Mouse (Mus musculus): Measurements from ENCODE around the gene Vmn1r179.
A peak's percentile ranks its signal among the peaks of the same experiment; 100 is the strongest.
"Not testable (repeated sequence)": the region's sequence is repeated elsewhere in the genome, so short reads cannot be mapped to it uniquely, and the experiment has no call there.

Vmn1r179 gene

DNA sequence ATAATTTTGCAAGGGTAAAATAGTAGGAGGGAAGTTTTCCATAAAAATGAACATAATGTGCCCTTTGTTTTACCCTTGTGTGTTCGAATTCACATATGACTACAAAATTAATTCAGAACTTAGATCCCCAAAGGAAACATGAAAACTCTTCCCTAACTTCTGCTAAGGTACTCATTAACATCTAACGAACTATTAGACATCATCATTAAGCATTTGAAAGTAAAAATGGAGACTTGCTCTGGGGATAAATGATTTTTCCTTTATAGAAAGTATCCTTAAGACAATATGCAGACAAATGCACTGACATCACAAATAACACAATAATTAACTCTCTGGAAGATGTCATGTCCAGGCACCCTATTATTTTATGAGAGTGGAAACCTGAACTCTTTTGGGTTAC, at the start of gene Vmn1r179:
Gene Vmn1r179 (plus strand): TSS at position 301 of the 400 bp plus-strand sequence.
- no peak for DNase-seq (ENCODE audit: low spot score in 2 of 2)

DNA sequence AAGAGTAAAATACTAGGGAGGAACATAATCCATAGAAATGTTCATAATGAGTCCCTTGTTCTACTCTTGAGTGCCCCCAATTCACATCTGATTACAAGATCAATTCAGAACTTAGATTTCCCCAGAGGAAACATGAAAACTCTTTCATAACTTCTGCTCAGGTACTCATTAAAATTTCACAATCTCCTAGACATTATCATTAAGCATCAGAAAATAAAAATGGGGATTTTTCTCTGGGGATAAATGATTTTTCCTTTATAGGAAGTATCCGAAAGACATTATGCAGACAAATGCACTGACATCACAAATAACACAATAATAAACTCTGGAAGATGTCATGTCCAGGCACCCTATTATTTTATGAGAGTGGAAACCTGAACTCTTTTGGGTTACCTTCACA, 35.1 kb upstream of the Vmn1r179 start, which contains the start of gene Vmn1r178:
Gene Vmn1r178 (plus strand): TSS at position 301 of the 400 bp plus-strand sequence.
- DNase-seq (ENCODE audit: low spot score in 2 of 2), result no peak

DNA sequence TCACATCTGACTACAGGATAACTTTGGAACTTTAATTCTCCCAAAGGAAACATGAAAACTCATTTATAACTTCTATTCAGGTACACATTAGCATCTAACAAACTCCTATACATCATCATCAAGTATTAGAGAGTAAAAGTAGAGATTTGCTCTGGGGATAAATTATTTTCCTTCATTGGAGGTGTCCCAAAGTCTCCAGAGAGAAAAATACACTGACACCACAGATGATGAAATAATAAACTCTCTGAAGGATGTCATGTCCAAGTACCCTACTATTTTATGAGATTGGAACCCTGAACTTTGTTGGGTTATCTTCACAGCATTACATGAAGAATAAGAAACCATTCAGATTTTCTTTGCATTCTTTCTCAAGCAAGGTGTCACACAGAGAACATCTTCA, 23.6 kb downstream of the Vmn1r179 start, which contains the start of gene Vmn1r180:
Gene Vmn1r180 (plus strand): TSS at position 301 of the 400 bp plus-strand sequence.
- DNase-seq (ENCODE audit: low spot score in 2 of 2), result no peak

DNA sequence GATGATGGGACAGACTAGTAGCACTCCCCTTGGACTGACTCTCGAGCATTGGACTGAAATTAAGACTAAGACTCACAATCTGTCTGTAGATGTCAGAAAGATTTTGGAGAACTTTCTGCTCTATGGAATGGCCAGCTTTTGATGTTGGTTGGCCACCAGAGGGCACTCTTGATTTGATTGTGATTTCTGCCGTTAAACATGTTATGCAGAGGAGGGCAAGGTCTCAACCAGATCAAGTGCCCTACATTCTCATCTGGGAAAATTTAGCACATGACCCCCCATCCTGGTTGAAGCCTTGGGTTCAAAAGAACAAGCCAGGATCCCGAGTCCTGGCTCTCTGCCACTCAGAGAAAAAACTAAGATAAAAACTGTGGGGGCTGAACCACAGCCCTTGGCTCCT, 41.3 kb downstream of the Vmn1r179 start:
- peak in 1 of 2 experiments; percentile 13 for DNase-seq (ENCODE audit: low spot score in 2 of 2)

DNA sequence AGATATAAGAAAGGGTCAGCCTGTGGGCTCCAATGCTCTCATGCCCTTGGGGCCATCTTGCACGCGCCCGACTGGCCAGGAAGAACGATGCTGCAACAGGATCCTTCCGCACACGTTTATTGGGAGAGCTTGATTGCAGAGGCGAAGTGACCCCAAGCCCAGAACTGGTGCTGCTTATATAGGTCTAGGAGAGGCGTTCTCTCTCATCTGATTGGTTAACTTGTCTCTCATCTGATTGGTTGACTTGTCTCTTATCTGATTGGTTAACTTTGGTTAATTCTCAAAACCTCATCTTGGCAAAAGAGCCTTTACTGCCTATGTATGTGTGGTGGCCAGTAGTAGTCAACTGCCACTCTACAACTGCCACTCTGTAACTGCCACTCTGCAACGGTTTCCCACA, 47.5 kb downstream of the Vmn1r179 start, which contains the start of gene Vmn1r181:
Gene Vmn1r181 (plus strand): TSS at position 301 of the 400 bp plus-strand sequence.
- DNase-seq (ENCODE audit: low spot score in 2 of 2), result not testable (repeated sequence)
